Mouse (Mus musculus) spleen, postnatal 4 days (tissue): Measurements from ENCODE around the gene Mfsd11.

Source experiments
- DNase-seq, 2 experiments: peaks; one replicate each; pipeline ENCODE4 v3.0.0; 2022; ENCODE audit warnings: low spot score in 2 of 2

Mfsd11 gene

GRCm38 (mm10) chr11:116852291-116852890, at the start of gene Mfsd11:
TSS of gene Mfsd11 (plus strand) at chr11:116852440.
- peak; percentile 83 to 91 for DNase-seq

- no peak for DNase-seq
These were observed 49.5 kb upstream of the Mfsd11 start for GRCm38 (mm10) chr11:116802709-116803108.

GRCm38 (mm10) chr11:116806136-116807071, 45.8 kb upstream of the Mfsd11 start:
- no peak for DNase-seq

GRCm38 (mm10) chr11:116807116-116807515, 45.1 kb upstream of the Mfsd11 start:
- DNase-seq: no peak

GRCm38 (mm10) chr11:116807526-116807925, 44.7 kb upstream of the Mfsd11 start:
- DNase-seq: no peak

- DNase-seq: peak; percentile 76 to 92
These were observed 44.2 kb upstream of the Mfsd11 start for GRCm38 (mm10) chr11:116807938-116808606.

GRCm38 (mm10) chr11:116808811-116809395, 43.3 kb upstream of the Mfsd11 start:
- no peak for DNase-seq

GRCm38 (mm10) chr11:116809520-116809919, 42.7 kb upstream of the Mfsd11 start:
- DNase-seq: no peak

GRCm38 (mm10) chr11:116810528-116810927, 41.7 kb upstream of the Mfsd11 start:
- no peak for DNase-seq

- DNase-seq: no peak
These were observed 41.0 kb upstream of the Mfsd11 start for GRCm38 (mm10) chr11:116810983-116811901.

GRCm38 (mm10) chr11:116812793-116813529, 39.3 kb upstream of the Mfsd11 start:
- DNase-seq: no peak

GRCm38 (mm10) chr11:116813610-116814009, 38.6 kb upstream of the Mfsd11 start:
- no peak for DNase-seq

- peak; percentile 43 to 69 for DNase-seq
These were observed 38.0 kb upstream of the Mfsd11 start for GRCm38 (mm10) chr11:116814076-116814883.

- no peak for DNase-seq
These were observed 37.3 kb upstream of the Mfsd11 start for GRCm38 (mm10) chr11:116814884-116815415.

- no peak for DNase-seq
These were observed 35.5 kb upstream of the Mfsd11 start for GRCm38 (mm10) chr11:116816769-116817168.

- no peak for DNase-seq
These were observed 34.7 kb upstream of the Mfsd11 start for GRCm38 (mm10) chr11:116817567-116817966.

GRCm38 (mm10) chr11:116818722-116819121, 33.5 kb upstream of the Mfsd11 start:
- DNase-seq: no peak

- no peak for DNase-seq
These were observed 32.2 kb upstream of the Mfsd11 start for GRCm38 (mm10) chr11:116819932-116820593.
